Mouse (Mus musculus): Measurements from ENCODE around the gene Pla2g2f.

DNA sequence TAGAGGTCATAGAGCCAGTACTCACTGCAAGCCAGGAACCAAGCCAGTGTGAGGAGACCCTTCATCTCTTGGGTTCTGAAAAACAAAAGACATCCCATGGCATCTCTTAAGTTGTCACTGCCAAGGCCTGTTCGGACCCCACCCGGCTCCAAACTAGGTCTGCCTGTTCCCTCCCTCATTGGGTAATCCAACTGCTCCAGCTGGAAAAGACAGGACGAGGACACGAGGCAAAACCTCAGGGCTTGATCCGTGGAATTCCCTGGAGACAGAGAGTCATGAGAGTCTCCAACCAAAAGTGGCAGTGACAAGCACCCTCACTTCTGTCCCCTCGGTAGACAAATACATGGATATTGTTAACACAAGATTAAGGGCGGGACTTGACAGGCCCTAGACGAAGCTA, 48.7 kb upstream of the Pla2g2f start:
- TF ChIP-seq CTCF (IDR thresholded peaks at IDR 0.05; ENCODE audit: borderline replicate concordance, insufficient read depth, low read depth, low read length), result no peak
- no peak for TF ChIP-seq POLR2A (IDR thresholded peaks at IDR 0.05; ENCODE audit: borderline replicate concordance, insufficient read depth, low read length)
